Mouse (Mus musculus): Measurements from ENCODE around the gene Fermt3. TPM values are rescaled to one million over a fixed set of nuclear protein-coding genes. Genes with fewer than 3 reads are reported as not detected.

Gene Fermt3
- polyA plus RNA-seq, 1 experiment from 2014 or later: 106 TPM

DNA sequence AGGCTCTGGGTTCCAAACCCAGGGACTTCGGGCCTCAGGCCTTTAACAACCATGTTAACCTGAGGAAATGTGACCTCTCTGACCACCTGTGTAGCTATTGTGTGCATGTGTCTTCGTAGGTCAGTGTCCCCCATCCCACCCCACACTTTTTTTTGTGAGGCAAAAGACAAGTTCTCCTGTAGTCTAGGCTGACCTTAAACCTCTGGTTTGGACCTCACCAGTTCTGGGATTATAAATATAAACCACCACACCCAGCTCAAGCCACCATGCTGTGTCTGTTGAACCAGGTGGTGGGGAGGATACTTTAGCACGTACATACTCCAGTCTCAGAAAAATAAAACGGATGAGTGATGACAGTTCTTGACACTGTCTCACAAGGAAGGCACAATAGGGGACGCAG, 69.3 kb downstream of the Fermt3 start:
- ATAC-seq (ENCODE audit: low read depth): no peak
- Histone ChIP-seq H3K9ac (peak overlapping the region; percentile 82), H3K9me3 (replicated peaks) (no peaks in the 10 kb centered on the region), H3K36me3 (peaks cover 12% of the 10 kb centered on the region), H3K27ac (peak overlapping the region; percentile 93), H3K27me3 (no peaks in the 10 kb centered on the region), H3K4me3 (replicated peaks) (peak overlapping the region; percentile 74), H3K4me1 (replicated peaks) (peaks cover 55% of the 10 kb centered on the region), H3K4me2 (peak overlapping the region; percentile 92)
- no peak for DNase-seq
- WGBS (ENCODE audit: insufficient replicate concordance): 65% methylated on average over 5 of the region's 5 CpGs

DNA sequence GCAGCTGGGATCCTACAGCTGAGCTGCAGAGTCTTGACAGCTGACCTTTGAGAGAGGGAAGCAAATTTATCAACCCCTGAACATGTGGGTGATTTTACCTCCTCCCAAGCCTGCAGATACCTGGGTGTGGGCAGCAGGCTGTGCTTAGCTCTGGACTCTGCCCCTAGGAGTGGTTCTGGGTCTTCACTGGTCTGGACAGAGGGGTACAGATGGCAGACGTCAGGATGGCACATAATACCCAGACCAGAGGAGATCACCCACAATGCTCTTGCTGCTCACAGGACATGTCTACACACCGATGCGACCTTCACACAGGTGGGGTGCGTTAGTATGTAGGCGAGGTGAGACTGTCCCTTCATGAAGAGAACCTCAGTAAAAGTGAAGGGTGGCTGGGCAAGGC, 69.7 kb downstream of the Fermt3 start:
- peaks cover 55% of the 10 kb centered on the region for H3K4me1 ChIP-seq (replicated peaks)
- no peak for ATAC-seq (ENCODE audit: low read depth)
- H3K9ac ChIP-seq: peak overlapping the region; percentile 3; the same call in 1 of the 2 replicates
- H3K27ac ChIP-seq: no peak overlapping the region
- peak overlapping the region; percentile 92 for H3K4me2 ChIP-seq
- no peaks in the 10 kb centered on the region for H3K9me3 ChIP-seq (replicated peaks)
- H3K36me3 ChIP-seq: peaks cover 13% of the 10 kb centered on the region
- no peaks in the 10 kb centered on the region for H3K27me3 ChIP-seq
- DNase-seq: no peak
- 0 out of 2 replicates have a peak overlapping the region, but pooled peaks have one; percentile 74 for H3K4me3 ChIP-seq (replicated peaks)
- WGBS (ENCODE audit: insufficient replicate concordance): 80% methylated on average over 5 of the region's 5 CpGs

Other genes starting within 250 kb of the Fermt3 start
- 6.1 and 6.8 TPM in 2 replicates for gene Rps6ka4, start 178.8 kb downstream of the Fermt3 start, polyA plus RNA-seq (2015; fragmentation: Nextera tagmentation; extraction: Ambion mirVana)
- gene Ccdc88b, start 161.3 kb downstream of the Fermt3 start, polyA plus RNA-seq (2015; fragmentation: Nextera tagmentation; extraction: Ambion mirVana): 1.9 and 3.1 TPM in 2 replicates
- gene Trmt112, start 109.8 kb downstream of the Fermt3 start, polyA plus RNA-seq (2015; fragmentation: Nextera tagmentation; extraction: Ambion mirVana): 103 and 106 TPM in 2 replicates
- 97.7 and 101 TPM in 2 replicates for gene Prdx5, start 109.4 kb downstream of the Fermt3 start, polyA plus RNA-seq (2015; fragmentation: Nextera tagmentation; extraction: Ambion mirVana)
- 4.4 and 4.8 TPM in 2 replicates for gene Esrra, start 97.7 kb downstream of the Fermt3 start, polyA plus RNA-seq (2015; fragmentation: Nextera tagmentation; extraction: Ambion mirVana)
- 0.51 and 0.73 TPM in 2 replicates for gene Catsperz, start 94.1 kb downstream of the Fermt3 start, polyA plus RNA-seq (2015; fragmentation: Nextera tagmentation; extraction: Ambion mirVana)
- gene Kcnk4, start 85.0 kb downstream of the Fermt3 start, polyA plus RNA-seq (2015; fragmentation: Nextera tagmentation; extraction: Ambion mirVana): 0.06 TPM in 1 of 2 replicates, not detected in the other
- 32.2 and 34.6 TPM in 2 replicates for gene Bad, start 77.6 kb downstream of the Fermt3 start, polyA plus RNA-seq (2015; fragmentation: Nextera tagmentation; extraction: Ambion mirVana)
- 6.4 and 7.3 TPM in 2 replicates for gene Gpr137, start 77.0 kb downstream of the Fermt3 start, polyA plus RNA-seq (2015; fragmentation: Nextera tagmentation; extraction: Ambion mirVana)
- 73.6 and 81.7 TPM in 2 replicates for gene Ppp1r14b, start 44.5 kb downstream of the Fermt3 start, polyA plus RNA-seq (2015; fragmentation: Nextera tagmentation; extraction: Ambion mirVana)
- gene Plcb3, start 43.0 kb downstream of the Fermt3 start, polyA plus RNA-seq (2015; fragmentation: Nextera tagmentation; extraction: Ambion mirVana): 5.6 and 6.3 TPM in 2 replicates
- gene Fkbp2, start 39.0 kb downstream of the Fermt3 start, polyA plus RNA-seq (2015; fragmentation: Nextera tagmentation; extraction: Ambion mirVana): 88.0 and 91.6 TPM in 2 replicates
- gene Vegfb, start 31.8 kb downstream of the Fermt3 start, polyA plus RNA-seq (2015; fragmentation: Nextera tagmentation; extraction: Ambion mirVana): 13.7 and 16.0 TPM in 2 replicates
- 9.8 and 11.8 TPM in 2 replicates for gene Dnajc4, start 26.9 kb downstream of the Fermt3 start, polyA plus RNA-seq (2015; fragmentation: Nextera tagmentation; extraction: Ambion mirVana)
- 10.7 and 11.1 TPM in 2 replicates for gene Nudt22, start 23.4 kb downstream of the Fermt3 start, polyA plus RNA-seq (2015; fragmentation: Nextera tagmentation; extraction: Ambion mirVana)
- 2.1 and 2.3 TPM in 2 replicates for gene Trpt1, start 23.3 kb downstream of the Fermt3 start, polyA plus RNA-seq (2015; fragmentation: Nextera tagmentation; extraction: Ambion mirVana)
- gene Stip1, start 20.5 kb upstream of the Fermt3 start, polyA plus RNA-seq (2015; fragmentation: Nextera tagmentation; extraction: Ambion mirVana): 158 and 201 TPM in 2 replicates
- gene Macrod1, start 37.3 kb upstream of the Fermt3 start, polyA plus RNA-seq (2015; fragmentation: Nextera tagmentation; extraction: Ambion mirVana): 3.0 and 3.8 TPM in 2 replicates
- 0.14 and 0.17 TPM in 2 replicates for gene Flrt1, start 86.3 kb upstream of the Fermt3 start, polyA plus RNA-seq (2015; fragmentation: Nextera tagmentation; extraction: Ambion mirVana)
- gene Otub1, start 186.8 kb upstream of the Fermt3 start, polyA plus RNA-seq (2015; fragmentation: Nextera tagmentation; extraction: Ambion mirVana): 68.9 and 69.3 TPM in 2 replicates
- gene Cox8a, start 198.1 kb upstream of the Fermt3 start, polyA plus RNA-seq (2015; fragmentation: Nextera tagmentation; extraction: Ambion mirVana): 734 and 757 TPM in 2 replicates
- gene Naa40, start 221.7 kb upstream of the Fermt3 start, polyA plus RNA-seq (2015; fragmentation: Nextera tagmentation; extraction: Ambion mirVana): 28.8 and 36.9 TPM in 2 replicates
- gene Rcor2, start 247.9 kb upstream of the Fermt3 start, polyA plus RNA-seq (2015; fragmentation: Nextera tagmentation; extraction: Ambion mirVana): 1.4 and 1.8 TPM in 2 replicates